Mouse (Mus musculus): ENCODE results near the gene Micall1.

Gene Micall1

GRCm38 (mm10) chr15:79097135-79097534 lies 11.6 kb upstream of the Micall1 start:
- ATAC-seq (ENCODE audit: low TSS enrichment) = no peak

- peak; percentile 42; the same call in 1 of the 2 replicates for ATAC-seq (ENCODE audit: low TSS enrichment)
Measured at GRCm38 (mm10) chr15:79097611-79098025, 11.1 kb upstream of the Micall1 start.

GRCm38 (mm10) chr15:79098220-79098619 lies 10.5 kb upstream of the Micall1 start:
- ATAC-seq (ENCODE audit: low TSS enrichment) = no peak

GRCm38 (mm10) chr15:79098868-79099267 lies 9.8 kb upstream of the Micall1 start:
- no peak for ATAC-seq (ENCODE audit: low TSS enrichment)

- no peak for ATAC-seq (ENCODE audit: low TSS enrichment)
Measured at GRCm38 (mm10) chr15:79099456-79099855, 9.2 kb upstream of the Micall1 start.

- no peak for ATAC-seq (ENCODE audit: low TSS enrichment)
Measured at GRCm38 (mm10) chr15:79100391-79100790, 8.3 kb upstream of the Micall1 start.

GRCm38 (mm10) chr15:79101531-79101930 lies 7.2 kb upstream of the Micall1 start:
- 0 out of 2 replicates have a peak, but pooled peaks have one; percentile 43 for ATAC-seq (ENCODE audit: low TSS enrichment)

GRCm38 (mm10) chr15:79103264-79103663 lies 5.4 kb upstream of the Micall1 start:
- peak; percentile 56 for ATAC-seq (ENCODE audit: low TSS enrichment)

- ATAC-seq (ENCODE audit: low TSS enrichment) = no peak
Measured at GRCm38 (mm10) chr15:79105804-79106203, 2.9 kb upstream of the Micall1 start.

GRCm38 (mm10) chr15:79107966-79108365 lies 732 bp upstream of the Micall1 start:
- no peak for ATAC-seq (ENCODE audit: low TSS enrichment)

GRCm38 (mm10) chr15:79109321-79109934 lies 730 bp downstream of the Micall1 start:
- peak; percentile 41 for ATAC-seq (ENCODE audit: low TSS enrichment)

- ATAC-seq (ENCODE audit: low TSS enrichment) = no peak
Measured at GRCm38 (mm10) chr15:79110031-79110430, 1.3 kb downstream of the Micall1 start.

- ATAC-seq (ENCODE audit: low TSS enrichment) = no peak
Measured at GRCm38 (mm10) chr15:79110528-79110927, 1.8 kb downstream of the Micall1 start.

- ATAC-seq (ENCODE audit: low TSS enrichment) = no peak
Measured at GRCm38 (mm10) chr15:79111774-79112173, 3.1 kb downstream of the Micall1 start.

- ATAC-seq (ENCODE audit: low TSS enrichment) = no peak
Measured at GRCm38 (mm10) chr15:79115276-79115675, 6.6 kb downstream of the Micall1 start.

- no peak for ATAC-seq (ENCODE audit: low TSS enrichment)
Measured at GRCm38 (mm10) chr15:79119491-79119890, 10.8 kb downstream of the Micall1 start.

- no peak for ATAC-seq (ENCODE audit: low TSS enrichment)
Measured at GRCm38 (mm10) chr15:79122119-79122518, 13.4 kb downstream of the Micall1 start.

- ATAC-seq (ENCODE audit: low TSS enrichment) = no peak
Measured at GRCm38 (mm10) chr15:79122546-79122945, 13.8 kb downstream of the Micall1 start.

- ATAC-seq (ENCODE audit: low TSS enrichment) = no peak
Measured at GRCm38 (mm10) chr15:79123751-79124150, 15.1 kb downstream of the Micall1 start.

GRCm38 (mm10) chr15:79124331-79124875 lies 15.7 kb downstream of the Micall1 start:
- ATAC-seq (ENCODE audit: low TSS enrichment) = no peak

- ATAC-seq (ENCODE audit: low TSS enrichment) = no peak
Measured at GRCm38 (mm10) chr15:79126217-79126932, 17.7 kb downstream of the Micall1 start.

- ATAC-seq (ENCODE audit: low TSS enrichment) = no peak
Measured at GRCm38 (mm10) chr15:79127101-79127500, 18.4 kb downstream of the Micall1 start.

- ATAC-seq (ENCODE audit: low TSS enrichment) = no peak
Measured at GRCm38 (mm10) chr15:79128208-79128607, 19.5 kb downstream of the Micall1 start.
